Mouse (Mus musculus): ENCODE data around the gene Pik3r1. TPM values are rescaled to one million over a fixed set of nuclear protein-coding genes. Genes with fewer than 3 reads are reported as not detected.

Pik3r1 gene
- polyA plus RNA-seq, 1 experiment from 2014 or later: 14.8 TPM

DNA sequence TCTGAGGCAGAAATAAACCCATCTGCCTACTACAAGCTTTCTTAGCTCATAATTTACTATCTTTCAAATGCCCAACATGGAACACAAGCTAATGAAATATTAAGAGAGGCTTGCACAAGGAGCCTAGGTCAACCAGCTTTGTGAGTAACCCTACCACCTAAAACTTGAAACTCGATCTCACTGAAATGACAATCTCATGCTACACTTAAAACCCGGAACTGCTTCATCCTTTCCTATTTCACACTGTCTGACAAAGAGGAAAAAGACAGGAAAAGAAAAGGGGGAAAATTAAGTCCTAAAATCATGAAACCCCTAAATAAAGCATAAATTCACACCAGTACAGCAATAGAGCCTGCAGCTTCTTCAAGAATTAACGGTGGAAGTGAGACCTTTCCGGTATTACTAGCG lies 1.4 kb downstream of the Pik3r1 start:
- H3K4me1 ChIP-seq (replicated peaks): peaks cover 35% of the 10 kb centered on the region
- peak overlapping the region; percentile 77 for H3K4me3 ChIP-seq
- under 1% methylated on average over 5 of the region's 5 CpGs for WGBS
- no peaks in the 10 kb centered on the region for H3K27me3 ChIP-seq (replicated peaks)
- H3K27ac ChIP-seq (ENCODE audit: poor library complexity, severe bottlenecking): peak overlapping the region; percentile 93
- no peaks in the 10 kb centered on the region for H3K9me3 ChIP-seq (replicated peaks)
- H3K36me3 ChIP-seq: 0 out of 2 replicates have a peak, but pooled peaks cover 3% of the 10 kb centered on the region
- ATAC-seq (ENCODE audit: insufficient number of reproducible peaks, low FRiP score): no peak
- peak overlapping the region; percentile 89 for H3K9ac ChIP-seq
- H3K4me2 ChIP-seq: peak overlapping the region; percentile 81

DNA sequence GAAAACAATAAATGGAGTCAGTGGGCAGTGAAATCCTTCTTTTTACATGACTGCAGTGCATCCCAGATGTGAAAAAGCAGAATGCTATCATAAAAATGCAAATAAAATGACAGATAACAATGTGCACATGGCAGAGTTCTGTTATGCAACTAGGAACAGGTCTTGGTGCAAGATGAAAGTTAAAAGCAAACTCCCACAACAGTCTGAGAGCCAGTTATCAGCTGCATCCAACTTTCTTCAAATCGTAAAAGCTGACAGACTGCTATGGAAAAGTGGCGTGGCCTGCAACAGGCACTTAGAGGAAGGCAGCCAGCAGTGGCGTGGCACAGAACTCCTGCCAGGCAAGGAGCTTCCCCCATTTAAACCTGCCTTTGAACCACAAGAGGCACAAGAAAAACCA lies 2.0 kb downstream of the Pik3r1 start:
- no peak for ATAC-seq (ENCODE audit: insufficient number of reproducible peaks, low FRiP score)
- no peaks in the 10 kb centered on the region for H3K27me3 ChIP-seq (replicated peaks)
- peak overlapping the region; percentile 77 for H3K4me3 ChIP-seq
- 0 out of 2 replicates have a peak, but pooled peaks cover 3% of the 10 kb centered on the region for H3K36me3 ChIP-seq
- WGBS: 20% methylated on average over 3 of the region's 3 CpGs
- H3K27ac ChIP-seq (ENCODE audit: poor library complexity, severe bottlenecking): no peak overlapping the region
- H3K9ac ChIP-seq: peak overlapping the region; percentile 89; the same call in 1 of the 2 replicates
- H3K4me2 ChIP-seq: peak overlapping the region; percentile 81
- H3K9me3 ChIP-seq (replicated peaks): no peaks in the 10 kb centered on the region
- peaks cover 41% of the 10 kb centered on the region for H3K4me1 ChIP-seq (replicated peaks)

DNA sequence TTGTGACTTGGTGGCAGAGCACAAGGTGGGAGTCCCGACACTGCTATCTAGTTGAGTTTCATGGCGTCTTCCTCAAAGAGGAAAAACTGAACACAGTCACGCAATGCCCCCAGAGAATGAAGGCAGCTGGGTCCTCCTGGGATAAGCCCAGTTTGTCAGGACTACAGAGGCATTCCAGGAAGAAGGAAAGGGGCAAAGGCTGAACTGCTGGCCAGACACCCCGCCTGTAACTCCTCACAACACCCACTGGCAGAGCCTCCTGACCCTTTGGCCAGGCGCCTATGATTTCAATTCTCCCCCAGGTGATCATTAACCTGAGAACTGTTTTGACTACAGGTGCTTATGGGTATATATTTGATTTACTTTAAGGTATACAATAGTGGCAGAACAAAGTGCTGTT lies 3.9 kb downstream of the Pik3r1 start:
- 66% methylated on average over 5 of the region's 5 CpGs for WGBS
- Histone ChIP-seq H3K27ac (ENCODE audit: poor library complexity, severe bottlenecking) (no peak overlapping the region), H3K4me3 (no peak overlapping the region), H3K9ac (no peak overlapping the region; the same call in 1 of the 2 replicates), H3K9me3 (replicated peaks) (no peaks in the 10 kb centered on the region), H3K4me2 (no peak overlapping the region), H3K27me3 (replicated peaks) (no peaks in the 10 kb centered on the region), H3K36me3 (0 out of 2 replicates have a peak, but pooled peaks cover 3% of the 10 kb centered on the region), H3K4me1 (replicated peaks) (peaks cover 59% of the 10 kb centered on the region)
- ATAC-seq (ENCODE audit: insufficient number of reproducible peaks, low FRiP score): no peak

DNA sequence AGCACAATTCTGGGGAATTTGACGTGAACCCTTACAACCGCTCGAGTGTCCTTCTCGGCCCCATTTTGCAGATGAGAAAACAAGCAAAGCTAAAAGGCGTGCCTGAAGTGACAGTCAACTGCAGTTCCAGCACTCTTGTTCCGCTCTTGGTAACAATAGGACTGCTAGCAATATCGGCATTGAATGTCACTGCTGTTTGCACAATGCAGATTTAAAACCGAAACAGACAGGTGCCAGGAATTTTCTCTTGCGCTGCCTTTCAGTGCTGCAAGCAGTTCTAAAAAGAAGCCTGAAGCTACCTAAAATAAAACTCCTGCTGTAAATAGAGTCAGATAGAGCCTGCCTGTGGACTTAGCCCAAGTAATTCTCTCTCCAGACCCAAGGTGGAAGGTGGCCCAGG lies 4.3 kb downstream of the Pik3r1 start:
- Histone ChIP-seq H3K9me3 (replicated peaks) (no peaks in the 10 kb centered on the region), H3K36me3 (0 out of 2 replicates have a peak, but pooled peaks cover 3% of the 10 kb centered on the region), H3K9ac (no peak overlapping the region), H3K4me2 (no peak overlapping the region), H3K4me3 (no peak overlapping the region), H3K4me1 (replicated peaks) (peaks cover 63% of the 10 kb centered on the region), H3K27ac (ENCODE audit: poor library complexity, severe bottlenecking) (no peak overlapping the region), H3K27me3 (replicated peaks) (no peaks in the 10 kb centered on the region)
- 89% methylated on average over 9 of the region's 9 CpGs for WGBS
- ATAC-seq (ENCODE audit: insufficient number of reproducible peaks, low FRiP score): no peak

DNA sequence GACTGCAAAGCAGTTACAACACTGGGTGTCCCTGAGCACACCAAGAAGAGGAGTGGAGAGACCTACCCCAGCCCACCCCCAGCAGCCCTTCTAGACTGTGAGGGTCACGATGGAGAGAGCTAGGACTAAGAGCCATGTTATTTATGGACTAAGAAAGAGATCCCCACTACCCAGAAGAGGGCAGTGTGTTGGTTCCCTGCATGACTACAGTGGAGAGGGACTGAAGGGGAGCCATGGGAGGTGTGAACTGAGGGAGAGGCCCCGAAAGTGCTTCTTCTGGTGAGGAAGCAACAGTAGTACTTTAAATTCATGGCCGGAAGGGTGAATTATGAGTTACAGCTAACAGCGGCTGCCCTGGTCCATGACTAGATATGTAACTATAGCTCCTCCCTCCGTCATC lies 4.9 kb downstream of the Pik3r1 start:
- Histone ChIP-seq H3K4me3 (no peak overlapping the region), H3K9ac (no peak overlapping the region), H3K4me2 (no peak overlapping the region), H3K27me3 (replicated peaks) (no peaks in the 10 kb centered on the region), H3K27ac (ENCODE audit: poor library complexity, severe bottlenecking) (no peak overlapping the region), H3K9me3 (replicated peaks) (no peaks in the 10 kb centered on the region), H3K36me3 (0 out of 2 replicates have a peak, but pooled peaks cover 3% of the 10 kb centered on the region), H3K4me1 (replicated peaks) (peaks cover 68% of the 10 kb centered on the region)
- WGBS: 85% methylated on average over 5 of the region's 5 CpGs
- no peak for ATAC-seq (ENCODE audit: insufficient number of reproducible peaks, low FRiP score)

DNA sequence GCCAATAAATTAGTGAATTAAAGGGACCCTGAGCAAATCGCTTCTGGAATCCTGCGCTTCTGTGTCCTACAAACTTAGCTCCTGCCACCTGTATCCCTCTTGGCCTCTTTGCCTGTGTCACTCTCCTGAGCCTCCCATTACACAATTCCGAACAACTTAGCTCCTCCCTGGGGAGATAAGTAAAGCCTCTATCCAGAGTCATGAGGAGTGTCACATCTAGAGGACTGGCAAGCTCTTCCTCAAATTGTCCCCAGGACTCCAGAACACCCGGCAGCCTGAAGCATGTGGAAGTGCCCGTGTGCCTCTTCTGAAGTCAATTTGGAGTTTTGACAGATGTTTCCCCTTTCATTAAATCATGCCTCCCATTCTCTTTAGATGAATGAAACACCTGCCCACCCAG lies 6.4 kb downstream of the Pik3r1 start:
- 38% methylated on average over 5 of the region's 5 CpGs for WGBS
- Histone ChIP-seq H3K4me3 (no peak overlapping the region), H3K9ac (no peak overlapping the region), H3K4me2 (peak overlapping the region; percentile 41), H3K4me1 (replicated peaks) (peaks cover 84% of the 10 kb centered on the region), H3K36me3 (0 out of 2 replicates have a peak, but pooled peaks cover 3% of the 10 kb centered on the region), H3K9me3 (replicated peaks) (no peaks in the 10 kb centered on the region), H3K27me3 (replicated peaks) (no peaks in the 10 kb centered on the region), H3K27ac (ENCODE audit: poor library complexity, severe bottlenecking) (peak overlapping the region; percentile 48; the same call in 1 of the 2 replicates)
- ATAC-seq (ENCODE audit: insufficient number of reproducible peaks, low FRiP score): no peak

DNA sequence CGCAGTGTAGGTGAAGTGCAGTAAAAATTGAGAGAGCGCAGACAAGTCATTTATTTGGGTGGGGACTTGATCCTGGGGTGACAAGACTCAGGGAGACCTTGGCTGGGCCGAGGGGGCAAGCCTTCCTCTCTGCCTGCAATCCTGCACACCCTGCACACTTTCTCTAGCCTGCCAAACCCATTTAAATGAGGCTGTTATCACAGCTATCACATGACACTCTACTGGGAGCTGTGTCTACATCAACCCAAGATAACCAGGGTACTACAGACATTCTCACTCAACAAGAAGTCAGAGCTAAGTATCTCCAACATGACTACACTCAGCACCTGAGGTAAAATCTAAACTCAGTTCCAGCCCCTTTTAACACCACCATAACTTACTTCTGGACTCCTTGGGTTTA lies 7.1 kb downstream of the Pik3r1 start:
- Histone ChIP-seq H3K4me1 (replicated peaks) (peaks cover 82% of the 10 kb centered on the region), H3K9me3 (replicated peaks) (no peaks in the 10 kb centered on the region), H3K4me2 (peak overlapping the region; percentile 41), H3K36me3 (0 out of 2 replicates have a peak, but pooled peaks cover 3% of the 10 kb centered on the region), H3K27ac (ENCODE audit: poor library complexity, severe bottlenecking) (peak overlapping the region; percentile 48), H3K27me3 (replicated peaks) (no peaks in the 10 kb centered on the region), H3K4me3 (no peak overlapping the region), H3K9ac (no peak overlapping the region; the same call in 1 of the 2 replicates)
- 38% methylated on average over 3 of the region's 3 CpGs for WGBS
- ATAC-seq (ENCODE audit: insufficient number of reproducible peaks, low FRiP score): peak; percentile 73; the same call in 1 of the 2 replicates

DNA sequence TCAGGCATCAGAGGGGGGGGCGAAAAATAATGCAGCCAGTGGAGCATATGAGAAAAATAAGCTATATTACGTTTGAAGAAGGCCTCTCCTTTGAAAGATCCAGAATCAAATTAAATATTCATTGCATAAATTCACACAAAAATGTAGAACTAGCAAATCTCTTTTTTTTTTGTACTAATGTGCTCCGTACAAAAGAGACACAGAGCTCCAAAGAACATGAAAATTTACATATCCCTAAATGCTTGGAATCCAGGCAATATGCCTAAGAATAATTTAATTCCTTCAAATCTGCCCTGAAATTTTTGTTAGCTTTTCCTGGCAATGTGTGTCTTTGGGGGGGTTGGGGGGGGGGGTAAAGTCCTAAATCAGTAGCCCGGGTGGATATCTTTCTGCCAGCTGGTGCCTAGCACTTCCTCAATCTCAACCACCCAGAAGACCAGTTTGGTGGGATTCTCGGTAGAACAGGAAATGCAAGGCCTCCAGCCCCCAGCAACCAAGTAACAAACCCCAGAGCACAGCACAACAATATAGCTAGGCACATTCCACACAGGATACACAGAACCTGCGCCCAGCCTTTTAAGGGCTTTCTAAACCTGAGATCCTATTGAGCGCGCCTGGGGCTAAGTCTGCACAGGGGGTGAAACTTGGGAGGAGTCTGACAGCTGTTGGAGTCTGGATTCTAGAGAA lies 7.9 kb downstream of the Pik3r1 start:
- no peak overlapping the region for H3K4me3 ChIP-seq
- H3K27ac ChIP-seq (ENCODE audit: poor library complexity, severe bottlenecking): no peak overlapping the region
- 0 out of 2 replicates have a peak overlapping the region, but pooled peaks have one; percentile 20 for H3K9ac ChIP-seq
- peak overlapping the region; percentile 41; the same call in 1 of the 2 replicates for H3K4me2 ChIP-seq
- H3K36me3 ChIP-seq: peaks cover 7% of the 10 kb centered on the region
- 40% methylated on average over 8 of the region's 8 CpGs for WGBS
- peaks cover 75% of the 10 kb centered on the region for H3K4me1 ChIP-seq (replicated peaks)
- H3K27me3 ChIP-seq (replicated peaks): no peaks in the 10 kb centered on the region
- ATAC-seq (ENCODE audit: insufficient number of reproducible peaks, low FRiP score): no peak
- no peaks in the 10 kb centered on the region for H3K9me3 ChIP-seq (replicated peaks)

DNA sequence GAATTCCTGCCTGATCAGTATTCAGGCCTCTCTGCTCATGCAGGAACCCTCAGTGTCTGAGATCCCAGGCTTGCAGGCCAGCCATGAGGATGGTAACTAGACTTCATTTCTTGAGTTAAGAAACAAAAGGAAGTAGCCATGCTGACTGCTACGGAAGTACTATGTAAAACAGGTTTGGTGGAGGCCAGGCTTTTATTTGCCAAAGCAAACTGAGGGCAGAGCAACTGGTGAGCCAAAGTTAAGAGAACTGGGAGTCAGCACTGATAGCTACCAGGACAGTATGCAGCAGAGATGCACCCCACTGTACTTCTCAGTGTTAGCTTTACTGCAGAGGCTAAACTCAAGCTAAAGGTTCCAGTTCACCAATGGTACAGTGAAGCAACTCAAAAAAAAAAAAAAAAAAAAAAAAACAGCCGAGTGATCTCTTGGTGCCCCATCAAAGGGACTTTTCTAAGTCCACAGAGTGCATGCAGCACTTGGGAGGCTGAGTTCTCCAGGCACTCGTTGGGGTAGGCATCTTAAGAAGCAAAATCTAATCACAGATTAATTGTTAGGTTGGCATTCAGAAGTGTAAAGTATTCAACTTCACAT lies 8.6 kb downstream of the Pik3r1 start:
- Histone ChIP-seq H3K27ac (ENCODE audit: poor library complexity, severe bottlenecking) (no peak overlapping the region), H3K9ac (no peak overlapping the region), H3K4me1 (replicated peaks) (peaks cover 71% of the 10 kb centered on the region), H3K9me3 (replicated peaks) (no peaks in the 10 kb centered on the region), H3K4me3 (no peak overlapping the region), H3K27me3 (replicated peaks) (no peaks in the 10 kb centered on the region), H3K36me3 (peaks cover 7% of the 10 kb centered on the region), H3K4me2 (no peak overlapping the region)
- WGBS: 42% methylated on average over 3 of the region's 3 CpGs
- ATAC-seq (ENCODE audit: insufficient number of reproducible peaks, low FRiP score): no peak

DNA sequence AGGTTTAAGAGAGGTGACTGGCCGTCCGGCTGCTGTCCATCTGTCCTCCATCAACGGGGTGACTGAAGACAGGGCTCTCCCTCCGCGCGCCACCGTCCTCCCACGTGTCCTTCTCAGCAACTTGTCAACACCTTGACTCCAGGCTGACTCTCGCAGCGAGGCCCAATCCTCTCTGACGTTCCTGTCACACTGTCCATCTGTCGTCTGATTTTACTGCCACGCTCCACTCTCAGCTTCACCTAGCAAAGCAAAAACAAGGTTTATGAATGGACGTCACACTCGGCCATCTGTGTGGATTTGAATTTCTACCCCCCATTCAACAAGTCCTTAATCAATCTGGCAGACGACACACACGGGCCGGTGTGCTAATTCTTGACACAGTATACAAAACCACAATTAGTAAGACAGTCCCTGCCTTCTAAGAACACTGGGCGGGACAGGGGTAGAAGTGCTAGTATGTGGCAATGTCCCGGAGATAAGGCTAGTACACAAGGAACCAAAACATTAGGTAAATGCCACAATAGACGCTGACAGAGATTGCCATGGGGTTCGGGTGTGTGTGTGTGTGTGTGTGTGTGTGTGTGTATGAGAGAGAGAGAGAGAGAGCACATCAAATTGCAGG lies 10.1 kb downstream of the Pik3r1 start:
- 0 out of 2 replicates have a peak overlapping the region, but pooled peaks have one; percentile 8 for H3K4me3 ChIP-seq
- no peak overlapping the region for H3K9ac ChIP-seq
- H3K27me3 ChIP-seq (replicated peaks): no peaks in the 10 kb centered on the region
- peaks cover 71% of the 10 kb centered on the region for H3K4me1 ChIP-seq (replicated peaks)
- peak overlapping the region; percentile 50 for H3K4me2 ChIP-seq
- WGBS: 28% methylated on average over 22 of the region's 22 CpGs
- H3K9me3 ChIP-seq (replicated peaks): no peaks in the 10 kb centered on the region
- H3K27ac ChIP-seq (ENCODE audit: poor library complexity, severe bottlenecking): peak overlapping the region; percentile 36; the same call in 1 of the 2 replicates
- 0 out of 2 replicates have a peak, but pooled peaks have one; percentile 51 for ATAC-seq (ENCODE audit: insufficient number of reproducible peaks, low FRiP score)
- H3K36me3 ChIP-seq: peaks cover 12% of the 10 kb centered on the region

DNA sequence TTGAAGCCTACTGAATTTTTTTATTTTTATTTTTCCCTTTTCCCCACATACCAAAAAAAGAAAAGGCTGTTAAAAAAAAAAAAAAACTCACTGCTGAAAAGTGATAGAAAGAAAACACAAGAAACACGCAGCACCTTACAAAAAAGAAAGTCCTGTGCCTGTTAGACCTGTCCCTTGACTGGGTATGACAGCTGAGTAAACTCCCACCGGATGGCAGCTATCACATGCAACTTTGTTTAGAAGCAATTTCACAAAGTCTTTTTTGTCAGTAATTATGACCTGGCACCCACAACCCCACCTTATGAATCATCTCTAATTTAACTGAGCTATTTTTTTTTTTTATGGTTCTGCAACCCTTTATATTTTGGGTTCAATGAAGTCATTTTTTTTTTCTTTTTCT lies 12.8 kb downstream of the Pik3r1 start:
- ATAC-seq (ENCODE audit: insufficient number of reproducible peaks, low FRiP score): no peak
- WGBS: 69% methylated on average over 2 of the region's 2 CpGs
- H3K9me3 ChIP-seq (replicated peaks): no peaks in the 10 kb centered on the region
- no peak overlapping the region for H3K4me3 ChIP-seq
- peaks cover 60% of the 10 kb centered on the region for H3K4me1 ChIP-seq (replicated peaks)
- peaks cover 22% of the 10 kb centered on the region for H3K36me3 ChIP-seq
- H3K9ac ChIP-seq: no peak overlapping the region
- no peaks in the 10 kb centered on the region for H3K27me3 ChIP-seq (replicated peaks)
- H3K4me2 ChIP-seq: no peak overlapping the region
- no peak overlapping the region for H3K27ac ChIP-seq (ENCODE audit: poor library complexity, severe bottlenecking)

Data from heart, embryonic 12.5 days (tissue).